Mouse (Mus musculus): ENCODE results near the gene Pamr1. TPM values are rescaled to one million over a fixed set of nuclear protein-coding genes. Genes with fewer than 3 reads are reported as not detected.
A peak's percentile ranks its signal among the peaks of the same experiment; 100 is the strongest.

The Pamr1 gene
- polyA plus RNA-seq, 1 experiment from 2014 or later, result 0.39 TPM

GRCm38 (mm10) chr2:102622176-102622575 is 72.4 kb downstream of the Pamr1 start:
- peaks cover 7% of the 10 kb centered on the region; the same call in 1 of the 2 replicates for H3K4me1 ChIP-seq
- no peaks in the 10 kb centered on the region for H3K36me3 ChIP-seq
- no peaks in the 10 kb centered on the region for H3K27me3 ChIP-seq (ENCODE audit: low read depth, poor library complexity, severe bottlenecking)
- no peak for DNase-seq (ENCODE audit: low spot score)
- WGBS, result 87% methylated on average over 5 of the region's 5 CpGs
- no peak overlapping the region for H3K27ac ChIP-seq (replicated peaks)
- H3K4me3 ChIP-seq, result no peak overlapping the region
- no peaks in the 10 kb centered on the region for H3K9me3 ChIP-seq (replicated peaks)

- Histone ChIP-seq H3K4me1 (peaks cover 7% of the 10 kb centered on the region; the same call in 1 of the 2 replicates), H3K27ac (replicated peaks) (no peak overlapping the region), H3K27me3 (ENCODE audit: low read depth, poor library complexity, severe bottlenecking) (no peaks in the 10 kb centered on the region), H3K9me3 (replicated peaks) (no peaks in the 10 kb centered on the region), H3K36me3 (no peaks in the 10 kb centered on the region), H3K4me3 (no peak overlapping the region)
- DNase-seq (ENCODE audit: low spot score), result no peak
These were observed 73.1 kb downstream of the Pamr1 start for GRCm38 (mm10) chr2:102622943-102623342.

DNA sequence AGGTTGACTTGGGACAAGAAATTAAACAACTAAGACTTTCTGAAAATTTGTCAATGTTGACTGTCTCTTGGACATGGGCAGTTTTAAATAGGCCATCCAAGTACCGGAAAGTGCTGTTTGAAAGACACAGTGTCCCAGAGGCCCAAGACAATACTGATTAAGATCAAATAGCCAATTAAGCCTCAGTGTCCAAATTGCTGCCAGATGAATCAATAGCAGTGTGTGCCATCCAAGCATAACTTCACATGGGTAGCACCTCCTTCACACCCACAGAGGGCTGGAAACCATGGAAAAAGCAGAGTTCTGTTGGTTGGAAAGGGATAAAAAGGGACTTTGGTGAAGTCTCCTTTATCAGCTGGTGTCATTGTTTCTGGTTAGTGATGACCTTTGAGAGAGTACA is 74.7 kb downstream of the Pamr1 start:
- H3K9me3 ChIP-seq (replicated peaks), result no peaks in the 10 kb centered on the region
- WGBS, result 85% methylated on average over 1 of the region's 1 CpGs
- H3K4me3 ChIP-seq, result no peak overlapping the region
- H3K4me1 ChIP-seq, result peaks cover 7% of the 10 kb centered on the region; the same call in 1 of the 2 replicates
- no peaks in the 10 kb centered on the region for H3K27me3 ChIP-seq (ENCODE audit: low read depth, poor library complexity, severe bottlenecking)
- H3K27ac ChIP-seq (replicated peaks), result no peak overlapping the region
- no peaks in the 10 kb centered on the region for H3K36me3 ChIP-seq
- DNase-seq (ENCODE audit: low spot score), result no peak

DNA sequence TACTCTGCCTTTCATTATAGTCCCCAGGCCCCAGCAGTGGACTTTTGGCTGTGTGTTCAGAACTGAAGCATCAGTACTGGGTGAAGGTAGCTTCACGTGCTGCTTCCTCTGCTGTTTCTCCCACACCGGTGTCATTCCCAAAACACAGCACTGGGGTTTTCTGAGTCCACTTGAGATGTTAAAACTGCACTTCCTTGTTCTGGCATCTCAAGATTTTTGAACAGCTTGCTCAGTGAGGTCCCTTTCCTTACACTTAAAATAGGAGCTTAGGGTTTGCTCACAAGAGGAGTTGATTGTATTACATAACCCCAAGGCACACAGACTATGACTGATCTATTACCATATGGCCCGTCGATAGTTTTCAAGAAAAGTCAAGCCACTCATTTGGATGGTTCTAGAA is 82.5 kb downstream of the Pamr1 start:
- H3K4me3 ChIP-seq, result no peak overlapping the region

DNA sequence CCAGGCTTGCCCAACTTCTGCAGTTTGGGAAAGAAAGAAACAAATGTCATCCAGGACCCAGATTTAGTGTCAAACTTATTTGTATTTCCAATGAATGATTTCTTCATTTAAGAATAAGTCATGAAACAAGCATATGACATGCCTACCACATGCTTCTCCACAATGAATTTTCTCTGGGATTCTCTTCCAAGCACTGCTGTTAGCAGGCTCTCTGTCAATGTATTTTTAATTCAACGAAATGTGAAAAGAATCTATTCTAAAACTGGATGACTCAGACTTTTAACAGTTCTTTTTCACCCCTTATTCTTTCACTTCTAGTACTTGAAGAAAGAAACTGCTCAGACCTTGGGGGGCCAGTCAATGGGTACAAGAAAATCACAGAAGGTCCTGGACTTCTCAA is 84.2 kb downstream of the Pamr1 start:
- Histone ChIP-seq H3K4me3 (no peak overlapping the region), H3K4me1 (no peaks in the 10 kb centered on the region)

More for the DNA sequence above, 82.5 kb downstream of the Pamr1 start:
- Histone ChIP-seq H3K9me3 (replicated peaks) (no peaks in the 10 kb centered on the region), H3K27me3 (ENCODE audit: low read depth, poor library complexity, severe bottlenecking) (no peaks in the 10 kb centered on the region), H3K36me3 (no peaks in the 10 kb centered on the region), H3K27ac (replicated peaks) (no peak overlapping the region), H3K4me1 (no peaks in the 10 kb centered on the region)
- no peak for DNase-seq (ENCODE audit: low spot score)
- WGBS, result 90% methylated on average over 4 of the region's 4 CpGs

GRCm38 (mm10) chr2:102635523-102636060 is 85.8 kb downstream of the Pamr1 start:
- Histone ChIP-seq H3K36me3 (no peaks in the 10 kb centered on the region), H3K27ac (replicated peaks) (no peak overlapping the region), H3K4me1 (no peaks in the 10 kb centered on the region), H3K4me3 (no peak overlapping the region), H3K9me3 (replicated peaks) (no peaks in the 10 kb centered on the region), H3K27me3 (ENCODE audit: low read depth, poor library complexity, severe bottlenecking) (no peaks in the 10 kb centered on the region)
- no peak for DNase-seq (ENCODE audit: low spot score)
- whole genome bisulfite sequencing, result 83% methylated on average over 3 of the region's 3 CpGs

More for the DNA sequence above, 84.2 kb downstream of the Pamr1 start:
- H3K36me3 ChIP-seq, result no peaks in the 10 kb centered on the region
- H3K27ac ChIP-seq (replicated peaks), result no peak overlapping the region
- no peak for DNase-seq (ENCODE audit: low spot score)
- no peaks in the 10 kb centered on the region for H3K27me3 ChIP-seq (ENCODE audit: low read depth, poor library complexity, severe bottlenecking)
- WGBS, result 90% methylated on average over 1 of the region's 1 CpGs
- H3K9me3 ChIP-seq (replicated peaks), result no peaks in the 10 kb centered on the region

GRCm38 (mm10) chr2:102636116-102636600 is 86.3 kb downstream of the Pamr1 start:
- 92% methylated on average over 7 of the region's 7 CpGs for WGBS
- no peaks in the 10 kb centered on the region for H3K9me3 ChIP-seq (replicated peaks)

DNA sequence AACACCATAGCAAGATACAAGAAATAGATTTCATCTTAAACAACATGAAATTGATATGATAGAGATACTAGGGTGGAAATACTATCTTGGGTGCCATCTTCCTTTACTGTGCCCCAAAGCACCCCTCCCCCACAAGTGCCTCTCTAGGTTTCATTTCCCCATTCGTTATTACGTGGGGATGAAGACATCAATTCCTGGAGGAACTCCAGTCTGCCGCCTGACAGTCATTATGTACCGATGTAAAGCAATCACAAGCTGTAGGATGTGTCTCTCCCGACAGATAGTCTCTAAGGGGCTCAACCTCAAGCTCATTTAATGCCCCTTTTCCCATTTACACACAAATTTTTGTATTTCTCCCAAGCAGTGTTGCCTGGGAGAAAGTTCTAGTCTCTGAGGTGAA is 88.3 kb downstream of the Pamr1 start:
- DNase-seq (ENCODE audit: low spot score), result no peak
- Histone ChIP-seq H3K27ac (replicated peaks) (no peak overlapping the region), H3K9me3 (replicated peaks) (no peaks in the 10 kb centered on the region), H3K4me1 (no peaks in the 10 kb centered on the region), H3K4me3 (no peak overlapping the region), H3K36me3 (no peaks in the 10 kb centered on the region), H3K27me3 (ENCODE audit: low read depth, poor library complexity, severe bottlenecking) (no peaks in the 10 kb centered on the region)
- WGBS, result 76% methylated on average over 5 of the region's 5 CpGs

More at GRCm38 (mm10) chr2:102636116-102636600, 86.3 kb downstream of the Pamr1 start:
- Histone ChIP-seq H3K27ac (replicated peaks) (no peak overlapping the region), H3K36me3 (no peaks in the 10 kb centered on the region), H3K27me3 (ENCODE audit: low read depth, poor library complexity, severe bottlenecking) (no peaks in the 10 kb centered on the region), H3K4me3 (no peak overlapping the region), H3K4me1 (no peaks in the 10 kb centered on the region)
- no peak for DNase-seq (ENCODE audit: low spot score)

- H3K9me3 ChIP-seq (replicated peaks), result no peaks in the 10 kb centered on the region
- H3K27me3 ChIP-seq (ENCODE audit: low read depth, poor library complexity, severe bottlenecking), result no peaks in the 10 kb centered on the region
- no peak for DNase-seq (ENCODE audit: low spot score)
- 90% methylated on average over 2 of the region's 2 CpGs for WGBS
- no peaks in the 10 kb centered on the region for H3K4me1 ChIP-seq
- H3K36me3 ChIP-seq, result no peaks in the 10 kb centered on the region
- H3K27ac ChIP-seq (replicated peaks), result no peak overlapping the region
- no peak overlapping the region for H3K4me3 ChIP-seq
These were observed 88.9 kb downstream of the Pamr1 start for GRCm38 (mm10) chr2:102638690-102639089.

GRCm38 (mm10) chr2:102648845-102649500 is 99.2 kb downstream of the Pamr1 start:
- H3K27me3 ChIP-seq (ENCODE audit: low read depth, poor library complexity, severe bottlenecking), result no peaks in the 10 kb centered on the region
- H3K4me1 ChIP-seq, result peaks cover 4% of the 10 kb centered on the region; the same call in 1 of the 2 replicates
- no peak overlapping the region for H3K4me3 ChIP-seq
- no peak overlapping the region for H3K27ac ChIP-seq (replicated peaks)
- WGBS, result 87% methylated on average over 10 of the region's 10 CpGs
- no peaks in the 10 kb centered on the region for H3K36me3 ChIP-seq
- DNase-seq (ENCODE audit: low spot score), result no peak
- no peaks in the 10 kb centered on the region for H3K9me3 ChIP-seq (replicated peaks)

DNA sequence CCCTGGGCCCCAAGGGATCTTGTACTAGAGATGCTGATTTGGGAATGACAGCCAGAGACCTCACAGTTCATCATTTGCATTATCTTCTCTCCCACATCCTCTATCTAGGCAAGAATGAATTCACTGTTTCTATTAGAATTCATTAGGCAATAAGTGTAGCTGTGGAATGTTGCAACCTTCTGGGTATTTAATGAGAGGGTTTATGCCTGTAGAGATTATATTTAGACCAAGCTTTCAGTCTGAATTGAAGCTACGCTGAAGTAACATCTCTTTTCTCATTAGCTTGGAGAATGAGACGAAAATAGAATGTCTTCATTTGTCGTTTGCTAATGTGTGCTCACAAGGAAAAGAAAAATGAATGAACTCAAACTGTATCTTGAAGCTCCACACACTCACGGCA is 100.5 kb downstream of the Pamr1 start:
- Histone ChIP-seq H3K4me1 (peaks cover 4% of the 10 kb centered on the region; the same call in 1 of the 2 replicates), H3K4me3 (no peak overlapping the region), H3K27ac (replicated peaks) (no peak overlapping the region), H3K36me3 (no peaks in the 10 kb centered on the region), H3K27me3 (ENCODE audit: low read depth, poor library complexity, severe bottlenecking) (no peaks in the 10 kb centered on the region), H3K9me3 (replicated peaks) (no peaks in the 10 kb centered on the region)
- no peak for DNase-seq (ENCODE audit: low spot score)
- WGBS, result 87% methylated on average over 4 of the region's 4 CpGs

GRCm38 (mm10) chr2:102655966-102656725 is 106.3 kb downstream of the Pamr1 start:
- WGBS, result 58% methylated on average over 8 of the region's 8 CpGs
- H3K36me3 ChIP-seq, result no peaks in the 10 kb centered on the region
- peaks cover 33% of the 10 kb centered on the region for H3K27me3 ChIP-seq (ENCODE audit: low read depth, poor library complexity, severe bottlenecking)
- no peaks in the 10 kb centered on the region for H3K9me3 ChIP-seq (replicated peaks)
- no peak for DNase-seq (ENCODE audit: low spot score)
- H3K27ac ChIP-seq (replicated peaks), result no peak overlapping the region
- no peak overlapping the region for H3K4me3 ChIP-seq
- H3K4me1 ChIP-seq, result peaks cover 48% of the 10 kb centered on the region

GRCm38 (mm10) chr2:102657726-102658125 is 107.9 kb downstream of the Pamr1 start:
- DNase-seq (ENCODE audit: low spot score), result peak; percentile 57
- no peaks in the 10 kb centered on the region for H3K9me3 ChIP-seq (replicated peaks)
- 4% methylated on average over 7 of the region's 7 CpGs for WGBS
- H3K36me3 ChIP-seq, result no peaks in the 10 kb centered on the region
- H3K4me3 ChIP-seq, result peak overlapping the region; percentile 87
- H3K4me1 ChIP-seq, result peaks cover 64% of the 10 kb centered on the region
- H3K27ac ChIP-seq (replicated peaks), result peak overlapping the region; percentile 94
- peaks cover 33% of the 10 kb centered on the region for H3K27me3 ChIP-seq (ENCODE audit: low read depth, poor library complexity, severe bottlenecking)
